Mouse (Mus musculus) limb, embryonic 14.5 days (tissue): Measurements from ENCODE around the gene Fam171a1. TPM values are rescaled to one million over a fixed set of nuclear protein-coding genes. Genes with fewer than 3 reads are reported as not detected.
"Not testable (repeated sequence)": the region's sequence is repeated elsewhere in the genome, so short reads cannot be mapped to it uniquely, and the experiment has no call there.

Source experiments
- ATAC-seq: fragments of 200-750 bp; cut with Nextera tagmentation; 2 replicates; pipeline ENCODE4 v1.8.0; 2017; ENCODE audit warnings: low read depth, moderate number of reproducible peaks, moderate TSS enrichment; ENCODE audit not compliant: low FRiP score
- DNase-seq: peaks from one replicate; pipeline ENCODE4 v3.0.0-alpha.2; 2015; ENCODE audit warnings: low spot score
- H3K27ac ChIP-seq: fragments of 300-500 bp; sonication (generic); replicated peaks from 2 replicates; pipeline ENCODE4 v1.5.1; 2014; ENCODE audit warnings: low read depth, mild to moderate bottlenecking, low read length, moderate library complexity, mixed read lengths
- H3K27me3 ChIP-seq: fragments of 300-500 bp; sonication (generic); 2 replicates; pipeline ENCODE4 v1.6.1; 2014; ENCODE audit warnings: low read length, mixed read lengths; ENCODE audit not compliant: control insufficient read depth, insufficient read depth
- H3K36me3 ChIP-seq: fragments of 300-500 bp; sonication (generic); 2 replicates; pipeline ENCODE4 v1.6.1; 2014; ENCODE audit warnings: mild to moderate bottlenecking, low read length, moderate library complexity, mixed read lengths; ENCODE audit not compliant: control insufficient read depth, insufficient read depth
- H3K4me1 ChIP-seq: fragments of 300-500 bp; sonication (generic); 2 replicates; pipeline ENCODE4 v1.6.1; 2014; ENCODE audit warnings: antibody characterized with exemption, low read length, mixed read lengths; ENCODE audit not compliant: control insufficient read depth, insufficient read depth
- H3K4me2 ChIP-seq: fragments of 300-500 bp; sonication (generic); replicated peaks from 2 replicates; pipeline ENCODE4 v1.6.1; 2014; ENCODE audit warnings: low read depth, mild to moderate bottlenecking, low read length, moderate library complexity; ENCODE audit not compliant: severe bottlenecking
- H3K4me3 ChIP-seq: fragments of 300-500 bp; sonication (generic); replicated peaks from 2 replicates; pipeline ENCODE4 v1.5.1; 2014; ENCODE audit warnings: low read length
- H3K9ac ChIP-seq: fragments of 300-500 bp; sonication (generic); 2 replicates; pipeline ENCODE4 v1.6.1; 2014; ENCODE audit warnings: mild to moderate bottlenecking, low read depth, low read length, moderate library complexity; ENCODE audit not compliant: severe bottlenecking
- H3K9me3 ChIP-seq: fragments of 300-500 bp; sonication (generic); 2 replicates; pipeline ENCODE4 v1.6.1; 2016; ENCODE audit warnings: low read length; ENCODE audit not compliant: control insufficient read depth
- POLR2A ChIP-seq: fragments of 200-500 bp; IDR thresholded peaks from 2 replicates; pipeline ENCODE4 v1.8.0; 2012; ENCODE audit warnings: inconsistent platforms, mild to moderate bottlenecking, moderate library complexity, borderline replicate concordance; ENCODE audit not compliant: insufficient read depth, insufficient read length; ENCODE audit errors: extremely low read depth
- WGBS: fragments of 180-500 bp; shearing (Covaris S2); extraction: QIAGEN DNeasy Blood & Tissue Kit; methylation state at CpG from one replicate; pipeline ENCODE4 v1.1.7; 2014; 5-methylcytosine and 5-hydroxymethylcytosine counted together
- polyA plus RNA-seq, 2 experiments: library from polyadenylated mRNA; depleted of rRNA in 1 of 2; stranded (reverse) in 1 of 2; unstranded in 1 of 2; fragments of >200 nt; fragmentation: Nextera tagmentation in 1 of 2; extraction: Ambion mirVana in 1 of 2; gene quantifications; 2 replicates each; pipeline versions ENCODE4 v1.2.1 to v1.2.3; 2012 to 2014

Fam171a1 gene
- polyA plus RNA-seq, 2 experiments = 31.7 to 32.7 TPM

DNA sequence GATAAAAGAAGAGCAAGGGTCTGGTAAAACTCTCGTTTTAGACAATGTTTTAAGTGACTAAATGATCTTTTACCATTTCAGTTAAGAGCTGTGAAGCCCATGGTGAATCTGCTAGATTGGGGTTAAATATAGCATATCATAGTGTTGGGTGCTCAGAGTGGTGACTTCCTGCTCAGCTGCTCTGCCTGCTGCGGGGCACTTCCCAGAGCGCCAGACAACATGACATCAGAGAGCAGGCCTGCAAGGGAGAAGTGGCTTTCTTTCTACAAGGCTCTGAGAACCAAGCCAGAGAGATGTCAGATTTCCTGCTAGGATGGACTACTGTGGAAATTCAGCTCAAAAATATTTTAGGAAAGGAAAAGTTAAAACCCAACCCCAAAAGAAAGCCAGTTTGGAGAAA, 57.8 kb downstream of the Fam171a1 start:
- H3K9ac ChIP-seq = no peak overlapping the region
- no peaks in the 10 kb centered on the region for H3K4me1 ChIP-seq
- H3K4me3 ChIP-seq = no peak overlapping the region
- 66% methylated on average over 3 of the region's 3 CpGs for WGBS
- no peak for DNase-seq
- no peaks in the 10 kb centered on the region for H3K9me3 ChIP-seq
- H3K27ac ChIP-seq = no peak overlapping the region
- H3K27me3 ChIP-seq = no peaks in the 10 kb centered on the region
- TF ChIP-seq POLR2A = no peak
- H3K4me2 ChIP-seq = no peak overlapping the region
- no peaks in the 10 kb centered on the region for H3K36me3 ChIP-seq
- no peak for ATAC-seq

GRCm38 (mm10) chr2:3172656-3173055, 58.6 kb downstream of the Fam171a1 start:
- no peak overlapping the region for H3K9ac ChIP-seq
- ATAC-seq (no peak), DNase-seq (no peak)
- H3K27me3 ChIP-seq = no peaks in the 10 kb centered on the region
- no peaks in the 10 kb centered on the region for H3K9me3 ChIP-seq
- H3K4me1 ChIP-seq = no peaks in the 10 kb centered on the region
- H3K4me2 ChIP-seq = no peak overlapping the region
- H3K4me3 ChIP-seq = no peak overlapping the region
- 68% methylated on average over 3 of the region's 3 CpGs for WGBS
- H3K36me3 ChIP-seq = no peaks in the 10 kb centered on the region
- no peak overlapping the region for H3K27ac ChIP-seq
- TF ChIP-seq POLR2A = no peak

- no peak overlapping the region for H3K4me3 ChIP-seq
- no peak overlapping the region for H3K27ac ChIP-seq
- DNase-seq (no peak), ATAC-seq (no peak)
- TF ChIP-seq POLR2A = no peak
- no peaks in the 10 kb centered on the region for H3K27me3 ChIP-seq
- WGBS = 93% methylated on average over 5 of the region's 5 CpGs
- no peaks in the 10 kb centered on the region for H3K9me3 ChIP-seq
- H3K4me1 ChIP-seq = no peaks in the 10 kb centered on the region; the same call in 1 of the 2 replicates
- H3K9ac ChIP-seq = no peak overlapping the region
- H3K4me2 ChIP-seq = no peak overlapping the region
- peaks cover 4% of the 10 kb centered on the region; the same call in 1 of the 2 replicates for H3K36me3 ChIP-seq
These were observed 60.9 kb downstream of the Fam171a1 start for GRCm38 (mm10) chr2:3174890-3175289.

DNA sequence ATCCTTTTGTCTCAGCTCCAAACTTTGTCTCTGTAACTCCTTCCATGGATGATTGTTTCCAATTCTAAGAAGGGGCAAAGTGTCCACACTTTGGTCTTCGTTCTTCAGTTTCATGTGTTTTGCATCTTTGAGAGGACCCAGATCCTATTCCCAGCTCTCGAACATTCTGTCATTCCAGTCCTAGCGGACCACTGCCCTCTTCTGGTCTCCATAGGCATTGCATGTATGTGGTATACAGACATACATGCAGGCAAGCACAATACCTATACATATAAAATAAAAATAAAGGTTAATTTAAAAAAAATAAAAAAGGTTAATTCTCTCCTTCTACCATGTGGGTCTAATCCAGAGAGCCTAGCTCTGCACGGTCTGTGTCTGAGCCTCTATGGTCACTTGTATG, 62.0 kb downstream of the Fam171a1 start:
- H3K9ac ChIP-seq, DNase-seq, H3K4me1 ChIP-seq, H3K4me2 ChIP-seq, H3K27me3 ChIP-seq, H3K27ac ChIP-seq, H3K9me3 ChIP-seq, H3K36me3 ChIP-seq, ATAC-seq, H3K4me3 ChIP-seq: not testable (repeated sequence)
- 94% methylated on average over 4 of the region's 4 CpGs for WGBS

- no peak for DNase-seq
- Histone ChIP-seq H3K4me3 (no peak overlapping the region), H3K4me1 (peaks cover 2% of the 10 kb centered on the region; the same call in 1 of the 2 replicates), H3K9ac (no peak overlapping the region), H3K27ac (no peak overlapping the region), H3K27me3 (no peaks in the 10 kb centered on the region), H3K36me3 (peaks cover 4% of the 10 kb centered on the region; the same call in 1 of the 2 replicates), H3K4me2 (no peak overlapping the region), H3K9me3 (no peaks in the 10 kb centered on the region)
- 64% methylated on average over 3 of the region's 3 CpGs for WGBS
- ATAC-seq = no peak
- no peak for TF ChIP-seq POLR2A
These were observed 62.7 kb downstream of the Fam171a1 start for GRCm38 (mm10) chr2:3176751-3177150.

DNA sequence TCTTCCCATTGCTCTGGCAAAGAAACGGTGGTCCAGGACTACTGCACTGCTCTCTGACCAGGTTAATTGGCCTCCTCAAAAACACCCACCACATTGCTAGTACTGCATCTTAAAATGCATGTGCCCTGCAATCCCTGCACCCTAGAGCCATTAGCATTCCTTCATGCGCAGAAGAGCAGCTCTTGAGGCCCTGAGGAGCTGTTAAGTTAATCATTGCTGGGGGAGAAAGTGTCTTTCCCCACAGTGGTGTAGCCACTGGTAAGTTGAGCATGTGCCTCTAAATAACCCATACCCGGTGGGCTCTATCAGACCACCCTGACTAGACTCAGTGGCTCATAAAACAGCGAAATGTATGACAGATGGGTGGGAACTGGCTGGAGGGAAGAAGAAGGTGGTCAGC, 66.5 kb downstream of the Fam171a1 start:
- ATAC-seq = no peak
- Histone ChIP-seq H3K9me3 (no peaks in the 10 kb centered on the region), H3K4me1 (peaks cover 2% of the 10 kb centered on the region; the same call in 1 of the 2 replicates), H3K4me3 (no peak overlapping the region), H3K4me2 (no peak overlapping the region), H3K27me3 (no peaks in the 10 kb centered on the region), H3K27ac (no peak overlapping the region), H3K36me3 (peaks cover 4% of the 10 kb centered on the region; the same call in 1 of the 2 replicates), H3K9ac (no peak overlapping the region)
- 53% methylated on average over 4 of the region's 4 CpGs for WGBS
- no peak for TF ChIP-seq POLR2A
- no peak for DNase-seq
